Comparison of ENCODE assay signal across 8 mouse cellular contexts in genomic region chr5:143043285-143043684, GRCm38 (mm10).
DNase-seq lines count a peak whose midpoint lies in the region; ATAC-seq and TF ChIP-seq lines count a peak whose summit lies in the region.
"Had no signal": no experiment of that assay in that cellular context is flagged by ENCODE, and none has a peak within 500 bp of the region (broad histone marks: within the 10 kb centered on the region; RNA-seq: fewer than 3 reads in every experiment).

No protein-coding gene starts in this region.

- CTCF ChIA-PET in Patski (lab: Charles Lee): interaction anchor here (1.4 to 2.0 kb wide), 3 partner anchors 12 to 18 kb away, joined by 4 to 10 read pairs (median 4); no protein-coding TSS in a partner anchor

- POLR2A ChIA-PET in Patski (lab: Charles Lee): no interaction called here

- peak; percentile 35 for DNase-seq in kidney, adult 18-20 months
- no peak for DNase-seq in kidney, adult 11 months
- peak; percentile 54 for DNase-seq in CD4-positive, CD25-positive, alpha-beta regulatory T cell, adult 2 months (ENCODE audit: low read depth, low spot score)
- no peak for DNase-seq in Patski (ENCODE audit: low read depth, low spot score)
- no peak for DNase-seq in liver, embryonic 14.5 days (ENCODE audit: low read depth in 3 of 3, low spot score in 3 of 3)
- DNase-seq in spleen, postnatal 4 days (ENCODE audit: low spot score in 2 of 2): no peak

- no peaks in the 10 kb centered on the region for H3K27me3 ChIP-seq in Patski
- no peaks in the 10 kb centered on the region for H3K27me3 ChIP-seq in liver, embryonic 14.5 days (ENCODE audit: control insufficient read depth, insufficient read depth, low read length)
- H3K27me3 ChIP-seq in heart, embryonic 12.5 days (replicated peaks): no peaks in the 10 kb centered on the region
- H3K27me3 ChIP-seq: limb, embryonic 12.5 days had no signal

- peak; percentile 59 for TF ChIP-seq CTCF in Patski (IDR thresholded peaks at IDR 0.05)
- TF ChIP-seq CTCF in liver, embryonic 14.5 days (IDR thresholded peaks at IDR 0.05; ENCODE audit: low read depth): peak; percentile 49

- ATAC-seq in Patski: no peak
- ATAC-seq in liver, embryonic 14.5 days (ENCODE audit: insufficient read depth): no peak
- ATAC-seq in heart, embryonic 12.5 days (ENCODE audit: insufficient number of reproducible peaks, low FRiP score): no peak

- H3K36me3 ChIP-seq in liver, embryonic 14.5 days (replicated peaks; ENCODE audit: control insufficient read depth, insufficient read depth, low read depth): peaks cover 17% of the 10 kb centered on the region
- peaks cover 27% of the 10 kb centered on the region for H3K36me3 ChIP-seq in heart, embryonic 12.5 days

- no peak overlapping the region for H3K4me3 ChIP-seq in liver, embryonic 14.5 days (ENCODE audit: insufficient read depth in 1 of 2, low read depth in 2 of 2, low read length in 2 of 2)
- H3K4me3 ChIP-seq in heart, embryonic 12.5 days: no peak overlapping the region
- H3K4me3 ChIP-seq: limb, embryonic 12.5 days had no signal

- no peak for TF ChIP-seq EP300 in liver, embryonic 14.5 days (IDR thresholded peaks at IDR 0.05; ENCODE audit: low read depth)

- in situ Hi-C loops in Patski (cut with MboI; ENCODE audit: low pct_unique_long_range_greater_than_20kb): no loop called here

- no peak overlapping the region for H3K9ac ChIP-seq in liver, embryonic 14.5 days (replicated peaks)
- H3K9ac ChIP-seq in heart, embryonic 12.5 days: no peak overlapping the region
- H3K9ac ChIP-seq: limb, embryonic 12.5 days had no signal

- H3K27ac ChIP-seq in liver, embryonic 14.5 days: peak overlapping the region; percentile 31
- no peak overlapping the region for H3K27ac ChIP-seq in heart, embryonic 12.5 days (ENCODE audit: poor library complexity, severe bottlenecking)
- H3K27ac ChIP-seq: limb, embryonic 12.5 days had no signal

- peaks cover 2 to 25% of the 10 kb centered on the region in 2 experiments; a peak in 3 of 4 replicates for H3K4me1 ChIP-seq in liver, embryonic 14.5 days (replicated peaks; ENCODE audit: control insufficient read depth in 2 of 2, insufficient read depth in 2 of 2, low read length in 1 of 2)
- peaks cover 29% of the 10 kb centered on the region for H3K4me1 ChIP-seq in heart, embryonic 12.5 days (replicated peaks)
- H3K4me1 ChIP-seq: limb, embryonic 12.5 days had no signal

- WGBS in liver, embryonic 14.5 days (ENCODE audit: insufficient replicate concordance): 79% methylated on average over 2 of the region's 2 CpGs
- WGBS in heart, embryonic 12.5 days: 85% methylated on average over 2 of the region's 2 CpGs

- H3K4me2 ChIP-seq in liver, embryonic 14.5 days (ENCODE audit: low read depth): no peak overlapping the region
- H3K4me2 ChIP-seq in heart, embryonic 12.5 days: no peak overlapping the region
- H3K4me2 ChIP-seq: limb, embryonic 12.5 days had no signal

- no peaks in the 10 kb centered on the region for H3K9me3 ChIP-seq in liver, embryonic 14.5 days (ENCODE audit: control insufficient read depth, low read length)
- H3K9me3 ChIP-seq in heart, embryonic 12.5 days (replicated peaks): peaks cover 7% of the 10 kb centered on the region; the same call in 1 of the 2 replicates
- H3K9me3 ChIP-seq: limb, embryonic 12.5 days had no signal

Comparison
In these comparisons a context has a peak if more than half of its experiments do, and no peak if none do; other contexts are left out.
1. DNase-seq: peak in kidney, adult 18-20 months (single experiment) and CD4-positive, CD25-positive, alpha-beta regulatory T cell, adult 2 months (single experiment); none in kidney, adult 11 months (single experiment), Patski (single experiment), liver, embryonic 14.5 days (0 of 3) and spleen, postnatal 4 days (0 of 2).